Mouse (Mus musculus) G1E (cell line): ENCODE data around the gene Rem2.

Experiments
- CTCF ChIP-seq: IDR thresholded peaks from 2 replicates; pipeline ENCODE4 v1.5.1; 2012; ENCODE audit warnings: low read depth, low read length, inconsistent platforms, mixed read lengths
- GATA1 ChIP-seq: IDR thresholded peaks from 2 replicates; pipeline ENCODE4 v1.6.1; 2012; ENCODE audit warnings: borderline replicate concordance, low read length, inconsistent platforms, mixed read lengths
- POLR2AphosphoS5 ChIP-seq: IDR thresholded peaks from 2 replicates; pipeline ENCODE4 v1.6.1; 2012; ENCODE audit warnings: low read depth, low read length, inconsistent platforms; ENCODE audit not compliant: insufficient replicate concordance
- TAL1 ChIP-seq: conservative IDR thresholded peaks from 2 replicates; pipeline ENCODE4 v1.6.1; 2012; ENCODE audit warnings: low read depth, low read length, inconsistent platforms, mixed read lengths

GRCm38 (mm10) chr14:54481402-54481801 is 5.5 kb downstream of the Rem2 start:
- TF ChIP-seq CTCF (no peak), GATA1 (no peak), TAL1 (no peak), POLR2AphosphoS5 (no peak)
